Mouse (Mus musculus) cerebellum, adult 2 months (tissue): Measurements from ENCODE around the gene Sucla2.

Experiments used
- CTCF ChIP-seq: fragments of 200-500 bp; IDR thresholded peaks from 2 replicates; pipeline ENCODE4 v1.5.1; 2011; ENCODE audit warnings: low read depth, mild to moderate bottlenecking, control low read depth, low read length, moderate library complexity, borderline replicate concordance; ENCODE audit not compliant: insufficient read depth
- POLR2A ChIP-seq: fragments of 200-500 bp; IDR thresholded peaks from 2 replicates; pipeline ENCODE4 v1.6.1; 2011; ENCODE audit warnings: low read length, control low read depth, borderline replicate concordance; ENCODE audit not compliant: insufficient read depth

- TF ChIP-seq CTCF: no peak
- TF ChIP-seq POLR2A: no peak
These were observed 100.3 kb downstream of the Sucla2 start for GRCm38 (mm10) chr14:73625469-73625868.
